Mouse (Mus musculus) effector memory CD4-positive, alpha-beta T cell, adult 7 months (primary cell): ENCODE measurements around the gene Slc6a5. TPM values are rescaled to one million over a fixed set of nuclear protein-coding genes. Genes with fewer than 3 reads are reported as not detected.

ENCODE experiments used
- polyA plus RNA-seq: library from polyadenylated mRNA; unstranded; fragments of 100-300 nt; shearing (Covaris generic); gene quantifications from one replicate; pipeline ENCODE4 v1.2.1, GENCODE M21; 2017

The Slc6a5 gene
- 0.26 TPM for polyA plus RNA-seq

GRCm38 (mm10) chr7:49909850-49910249 lies at the start of gene Slc6a5:
Gene Slc6a5, plus strand, starts transcription at chr7:49910146.

GRCm38 (mm10) chr7:49974841-49975440 lies 65.0 kb downstream of the Slc6a5 start, which contains the start of gene Nell1:
Gene Nell1, plus strand, starts transcription at chr7:49974864.

Other genes starting within 250 kb of the Slc6a5 start
- 26.9 TPM for gene Htatip2, start 151.0 kb upstream of the Slc6a5 start, polyA plus RNA-seq
- gene Prmt3, start 131.8 kb upstream of the Slc6a5 start, polyA plus RNA-seq: 55.0 TPM
- 0.16 TPM for gene Nell1, start 64.7 kb downstream of the Slc6a5 start, polyA plus RNA-seq